Mouse (Mus musculus) ES-Bruce4 (cell line): ENCODE results near the gene Adal. TPM values are rescaled to one million over a fixed set of nuclear protein-coding genes. Genes with fewer than 3 reads are reported as not detected.

Experiments used
- H3K27ac ChIP-seq: 2 replicates; pipeline ENCODE4 v1.5.1; 2012; ENCODE audit warnings: low read length, inconsistent platforms; ENCODE audit not compliant: insufficient read depth
- H3K27me3 ChIP-seq: 2 replicates; pipeline ENCODE4 v1.6.1; 2012; ENCODE audit warnings: mild to moderate bottlenecking, low read length, inconsistent platforms; ENCODE audit not compliant: control insufficient read depth, poor library complexity, insufficient read depth, severe bottlenecking
- H3K36me3 ChIP-seq: 2 replicates; pipeline ENCODE4 v1.6.1; 2012; ENCODE audit warnings: inconsistent platforms, mild to moderate bottlenecking, low read length, moderate library complexity; ENCODE audit not compliant: control insufficient read depth, poor library complexity, insufficient read depth, severe bottlenecking
- H3K4me1 ChIP-seq: one replicate; pipeline ENCODE4 v1.8.1; 2011; ENCODE audit warnings: low read length; ENCODE audit not compliant: control insufficient read depth, insufficient read depth
- H3K4me3 ChIP-seq: 2 replicates; pipeline ENCODE4 v1.5.1; 2011; ENCODE audit warnings: low read depth, mild to moderate bottlenecking, low read length
- H3K9ac ChIP-seq: 2 replicates; pipeline ENCODE4 v1.6.1; 2012; ENCODE audit warnings: low read depth, mild to moderate bottlenecking, inconsistent platforms; ENCODE audit not compliant: poor library complexity, severe bottlenecking
- H3K9me3 ChIP-seq: replicated peaks from 2 replicates; pipeline ENCODE4 v1.6.1; 2012; ENCODE audit warnings: mild to moderate bottlenecking, low read length, inconsistent platforms; ENCODE audit not compliant: control insufficient read depth, poor library complexity, insufficient read depth, severe bottlenecking
- CTCF ChIP-seq: IDR thresholded peaks from one replicate; pipeline ENCODE4 v1.8.1; 2011; ENCODE audit warnings: low read depth, low read length
- EP300 ChIP-seq: IDR thresholded peaks from 2 replicates; pipeline ENCODE4 v1.6.1; 2011; ENCODE audit warnings: low read depth, low read length; ENCODE audit not compliant: insufficient read depth
- POLR2A ChIP-seq: IDR thresholded peaks from one replicate; pipeline ENCODE4 v1.8.1; 2011; ENCODE audit warnings: low read length; ENCODE audit not compliant: insufficient read depth
- polyA plus RNA-seq: library from polyadenylated mRNA; stranded (reverse); fragments of >200 nt; gene quantifications from 2 replicates; pipeline ENCODE4 v1.2.4, GENCODE M21; 2011; ENCODE audit warnings: low read depth; ENCODE audit not compliant: missing spikeins, insufficient read depth, insufficient read length

Gene Adal
- polyA plus RNA-seq, 1 experiment = 11.1 TPM

DNA sequence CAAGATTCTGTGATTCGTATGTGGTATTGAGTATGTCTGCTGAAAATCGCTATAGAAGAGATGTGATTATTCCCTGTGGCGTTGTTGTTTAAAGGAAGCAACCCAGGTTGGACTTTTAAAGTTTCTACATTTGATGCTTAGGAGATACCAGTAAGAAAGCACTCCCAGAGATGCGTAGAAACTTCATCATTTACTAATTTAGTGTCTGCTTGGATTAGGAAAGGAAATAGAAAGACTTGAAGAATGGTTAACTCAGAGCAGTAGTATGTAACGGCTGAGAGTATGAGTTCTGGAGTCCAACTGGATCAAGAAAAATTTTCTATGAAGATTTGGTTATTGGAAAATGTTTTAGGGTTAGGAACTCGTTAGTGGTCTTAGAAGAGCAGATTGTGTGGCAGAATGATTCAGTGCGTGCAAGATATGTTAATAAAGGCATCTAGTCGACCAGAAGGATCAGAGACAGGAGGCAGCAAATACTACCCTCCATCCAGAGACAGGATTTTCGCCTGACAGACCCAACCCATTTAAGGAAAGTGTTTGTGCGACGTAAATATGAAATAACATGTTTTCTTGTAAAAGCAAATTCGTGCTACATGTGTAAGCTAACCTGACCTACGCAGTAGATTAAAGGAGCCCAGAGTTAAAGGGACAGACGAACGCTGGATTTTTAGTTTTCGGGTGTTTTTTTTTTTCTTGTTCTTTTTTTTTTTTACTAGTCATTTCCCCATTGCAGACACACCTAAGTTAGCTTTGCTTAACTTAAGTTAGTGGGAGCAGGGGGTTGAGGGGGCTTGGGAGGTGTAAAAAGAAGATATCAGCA, 1.2 kb downstream of the Adal start:
- Histone ChIP-seq H3K9me3 (no peaks in the 10 kb centered on the region), H3K4me3 (peak overlapping the region; percentile 81; the same call in 1 of the 2 replicates), H3K4me1 (peaks cover 1% of the 10 kb centered on the region), H3K27ac (no peak overlapping the region), H3K27me3 (no peaks in the 10 kb centered on the region), H3K9ac (peak overlapping the region; percentile 79), H3K36me3 (peaks cover 11% of the 10 kb centered on the region)
- TF ChIP-seq POLR2A (no peak), CTCF (no peak), EP300 (no peak)

GRCm38 (mm10) chr2:121142415-121142814, 2.2 kb downstream of the Adal start:
- H3K9me3 ChIP-seq = no peaks in the 10 kb centered on the region
- no peak overlapping the region for H3K9ac ChIP-seq
- H3K36me3 ChIP-seq = peaks cover 11% of the 10 kb centered on the region
- TF ChIP-seq EP300 = no peak
- no peak for TF ChIP-seq POLR2A
- TF ChIP-seq CTCF = no peak
- H3K27ac ChIP-seq = no peak overlapping the region
- peaks cover 1% of the 10 kb centered on the region for H3K4me1 ChIP-seq
- H3K27me3 ChIP-seq = no peaks in the 10 kb centered on the region
- H3K4me3 ChIP-seq = no peak overlapping the region

DNA sequence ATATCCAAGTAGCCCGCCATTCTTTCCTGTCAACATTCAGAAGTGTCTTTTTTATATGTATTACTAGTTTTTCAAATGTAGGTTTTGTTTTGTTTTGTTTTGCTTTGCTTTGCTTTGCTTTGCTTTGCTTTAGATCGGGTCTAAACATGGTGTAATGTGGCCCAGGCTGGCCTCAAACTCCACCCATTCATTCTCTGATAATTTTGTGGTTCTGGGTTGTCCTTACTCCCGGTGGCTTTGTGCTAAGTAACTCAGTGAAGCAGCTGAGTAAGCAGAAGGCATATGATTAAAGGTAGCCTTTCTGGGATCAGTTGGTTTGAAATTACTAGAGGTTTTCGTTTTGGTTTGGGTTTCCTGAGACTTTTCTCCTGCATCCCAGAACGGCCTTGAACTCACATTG, 9.5 kb downstream of the Adal start:
- Histone ChIP-seq H3K9me3 (no peaks in the 10 kb centered on the region), H3K4me3 (no peak overlapping the region), H3K36me3 (peaks cover 2% of the 10 kb centered on the region), H3K9ac (no peak overlapping the region), H3K27me3 (no peaks in the 10 kb centered on the region), H3K4me1 (no peaks in the 10 kb centered on the region), H3K27ac (no peak overlapping the region)
- TF ChIP-seq POLR2A (no peak), EP300 (no peak), CTCF (no peak)

DNA sequence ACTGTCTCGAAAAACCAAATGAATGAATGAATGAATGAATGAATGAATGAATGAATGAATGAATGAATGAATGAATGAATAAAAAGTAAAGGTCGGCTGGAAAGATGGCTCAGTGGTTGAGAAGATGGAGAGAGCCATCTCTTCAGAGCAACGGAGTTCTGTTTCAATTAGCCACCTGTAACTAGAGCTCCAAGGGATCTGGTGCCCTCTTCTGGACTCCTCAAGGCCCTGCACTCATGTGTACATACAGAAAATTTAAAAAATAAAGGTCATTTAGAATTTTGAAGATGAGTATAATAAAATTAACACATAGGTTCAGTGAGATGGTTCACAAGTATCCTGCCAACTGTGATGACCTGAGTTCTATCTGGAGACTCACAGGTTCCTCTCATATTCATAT, 12.9 kb downstream of the Adal start:
- Histone ChIP-seq H3K27me3 (no peaks in the 10 kb centered on the region), H3K4me1 (no peaks in the 10 kb centered on the region), H3K9ac (no peak overlapping the region), H3K4me3 (no peak overlapping the region), H3K27ac (no peak overlapping the region), H3K9me3 (no peaks in the 10 kb centered on the region), H3K36me3 (peaks cover 2% of the 10 kb centered on the region; the same call in 1 of the 2 replicates)
- TF ChIP-seq POLR2A (no peak), CTCF (peak; percentile 10), EP300 (no peak)

GRCm38 (mm10) chr2:121169173-121169572, 28.9 kb downstream of the Adal start:
- no peak overlapping the region for H3K27ac ChIP-seq
- no peak overlapping the region for H3K4me3 ChIP-seq
- no peak overlapping the region for H3K9ac ChIP-seq

GRCm38 (mm10) chr2:121169902-121170301, 29.7 kb downstream of the Adal start:
- no peaks in the 10 kb centered on the region for H3K9me3 ChIP-seq
- H3K27ac ChIP-seq = no peak overlapping the region
- no peaks in the 10 kb centered on the region for H3K4me1 ChIP-seq
- H3K36me3 ChIP-seq = peaks cover 8% of the 10 kb centered on the region
- no peaks in the 10 kb centered on the region for H3K27me3 ChIP-seq
- H3K4me3 ChIP-seq = no peak overlapping the region
- TF ChIP-seq CTCF = no peak
- no peak for TF ChIP-seq EP300
- no peak for TF ChIP-seq POLR2A
- peak overlapping the region; percentile 98 for H3K9ac ChIP-seq

More at GRCm38 (mm10) chr2:121169173-121169572, 28.9 kb downstream of the Adal start:
- Histone ChIP-seq H3K9me3 (no peaks in the 10 kb centered on the region), H3K4me1 (no peaks in the 10 kb centered on the region), H3K36me3 (peaks cover 7% of the 10 kb centered on the region), H3K27me3 (no peaks in the 10 kb centered on the region)
- no peak for TF ChIP-seq POLR2A
- no peak for TF ChIP-seq EP300
- TF ChIP-seq CTCF = no peak
